Mouse (Mus musculus) neural tube, embryonic 13.5 days (tissue): ENCODE measurements around the gene Arhgap19. TPM values are rescaled to one million over a fixed set of nuclear protein-coding genes. Genes with fewer than 3 reads are reported as not detected.
"Not testable (repeated sequence)": the region's sequence is repeated elsewhere in the genome, so short reads cannot be mapped to it uniquely, and the experiment has no call there.

Source experiments
- ATAC-seq: fragments of 200-750 bp; cut with Nextera tagmentation; 2 replicates; pipeline ENCODE4 v1.8.0; 2017; ENCODE audit warnings: low read depth, mild to moderate bottlenecking, moderate TSS enrichment, moderate library complexity
- H3K27ac ChIP-seq: fragments of 300-500 bp; sonication (generic); replicated peaks from 2 replicates; pipeline ENCODE4 v1.5.1; 2015; ENCODE audit warnings: moderate library complexity, mild to moderate bottlenecking, inconsistent platforms
- H3K27me3 ChIP-seq: fragments of 300-500 bp; sonication (generic); 2 replicates; pipeline ENCODE4 v1.6.1; 2015; ENCODE audit warnings: mild to moderate bottlenecking, inconsistent platforms
- H3K36me3 ChIP-seq: fragments of 300-500 bp; sonication (generic); 2 replicates; pipeline ENCODE4 v1.6.1; 2015; ENCODE audit warnings: mild to moderate bottlenecking, inconsistent platforms
- H3K4me1 ChIP-seq: fragments of 300-500 bp; sonication (generic); replicated peaks from 2 replicates; pipeline ENCODE4 v1.6.1; 2015; ENCODE audit warnings: inconsistent platforms
- H3K4me2 ChIP-seq: fragments of 300-500 bp; sonication (generic); 2 replicates; pipeline ENCODE4 v1.6.1; 2015; ENCODE audit warnings: inconsistent platforms, mild to moderate bottlenecking, moderate library complexity
- H3K4me3 ChIP-seq: fragments of 300-500 bp; sonication (generic); 2 replicates; pipeline ENCODE4 v1.5.1; 2015; ENCODE audit warnings: mild to moderate bottlenecking, inconsistent platforms
- H3K9ac ChIP-seq: fragments of 300-500 bp; sonication (generic); 2 replicates; pipeline ENCODE4 v1.6.1; 2015; ENCODE audit warnings: moderate library complexity, mild to moderate bottlenecking, inconsistent platforms
- H3K9me3 ChIP-seq: fragments of 300-500 bp; sonication (generic); 2 replicates; pipeline ENCODE4 v1.6.1; 2016; ENCODE audit warnings: inconsistent platforms
- WGBS: fragments of 180-500 bp; shearing (Covaris S2); methylation state at CpG from one replicate; pipeline ENCODE4 v1.1.7; 2015; 5-methylcytosine and 5-hydroxymethylcytosine counted together
- polyA plus RNA-seq: library from polyadenylated mRNA; unstranded; fragments of >200 nt; fragmentation: Nextera tagmentation; extraction: Ambion mirVana; gene quantifications from 2 replicates; pipeline ENCODE4 v1.2.1, GENCODE M21; 2015

The Arhgap19 gene
- 6.2 and 7.6 TPM in 2 replicates for polyA plus RNA-seq

DNA sequence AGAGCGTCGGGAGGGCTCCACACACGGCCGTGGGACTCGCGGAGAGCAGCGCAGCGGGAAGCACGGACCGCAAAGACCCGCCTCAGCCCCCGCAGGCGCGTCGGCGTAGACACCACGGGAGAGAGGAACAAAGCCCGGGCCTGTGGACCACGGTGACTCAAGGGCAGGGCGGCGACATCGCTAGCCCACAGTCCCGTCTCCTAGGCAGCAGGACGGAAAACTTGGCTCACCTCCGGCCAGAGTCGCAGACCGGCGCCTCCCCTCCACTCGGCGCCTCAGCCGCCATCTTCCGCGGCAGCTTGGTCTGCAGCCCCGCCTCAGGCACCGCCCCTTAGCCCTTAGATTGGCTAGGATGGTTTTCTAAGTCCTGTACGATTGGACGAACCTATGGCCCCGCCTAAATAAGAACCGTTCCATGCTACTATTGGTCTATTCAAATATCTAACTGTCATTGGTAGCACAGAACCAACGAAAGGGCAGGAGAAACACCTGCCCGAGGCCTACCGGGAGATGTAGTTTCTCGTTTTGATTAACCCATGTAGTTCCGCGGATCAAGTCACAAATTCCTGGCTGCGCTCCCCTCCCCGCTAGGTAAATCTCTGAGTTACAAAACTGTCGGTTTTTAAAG is at the start of gene Arhgap19:
Gene Arhgap19 (minus strand): TSS at position 306 of the 628 bp plus-strand sequence.
- peak within 1 kb of the TSS; percentile 79 for H3K27ac ChIP-seq
- H3K4me3 ChIP-seq = peak within 1 kb of the TSS; percentile 82
- peaks cover 21% of the 10 kb centered on the region for H3K4me1 ChIP-seq
- no peaks in the 10 kb centered on the region for H3K36me3 ChIP-seq
- ATAC-seq = peak; percentile 100
- H3K9me3 ChIP-seq = no peaks in the 10 kb centered on the region
- H3K9ac ChIP-seq = peak within 1 kb of the TSS; percentile 76
- H3K27me3 ChIP-seq = no peaks in the 10 kb centered on the region
- under 1% methylated on average over 48 of the region's 48 CpGs for WGBS
- peak within 1 kb of the TSS; percentile 82 for H3K4me2 ChIP-seq

GRCm38 (mm10) chr19:41850719-41851543 is 49.1 kb upstream of the Arhgap19 start:
- peak overlapping the region; percentile 2; the same call in 1 of the 2 replicates for H3K4me3 ChIP-seq
- no peaks in the 10 kb centered on the region for H3K36me3 ChIP-seq
- no peak for ATAC-seq
- H3K4me1 ChIP-seq = peaks cover 38% of the 10 kb centered on the region
- peak overlapping the region; percentile 93 for H3K27ac ChIP-seq
- H3K4me2 ChIP-seq = peak overlapping the region; percentile 34
- H3K9me3 ChIP-seq = no peaks in the 10 kb centered on the region
- peak overlapping the region; percentile 51 for H3K9ac ChIP-seq
- WGBS = 9% methylated on average over 14 of the region's 14 CpGs
- H3K27me3 ChIP-seq = no peaks in the 10 kb centered on the region

- H3K4me2 ChIP-seq = peak overlapping the region; percentile 34
- peak overlapping the region; percentile 93 for H3K27ac ChIP-seq
- peaks cover 46% of the 10 kb centered on the region for H3K4me1 ChIP-seq
- no peaks in the 10 kb centered on the region for H3K27me3 ChIP-seq
- H3K4me3 ChIP-seq = 0 out of 2 replicates have a peak overlapping the region, but pooled peaks have one; percentile 2
- ATAC-seq = no peak; the same call in 1 of the 2 replicates
- peak overlapping the region; percentile 51; the same call in 1 of the 2 replicates for H3K9ac ChIP-seq
- 9% methylated on average over 6 of the region's 6 CpGs for WGBS
- H3K9me3 ChIP-seq = no peaks in the 10 kb centered on the region
- H3K36me3 ChIP-seq = no peaks in the 10 kb centered on the region
Observed at GRCm38 (mm10) chr19:41850021-41850718, 48.3 kb upstream of the Arhgap19 start.

GRCm38 (mm10) chr19:41847992-41848851 is 46.4 kb upstream of the Arhgap19 start, which contains the start of gene Frat2:
Gene Frat2, minus strand, starts transcription at chr19:41848132.
- WGBS = under 1% methylated on average over 72 of the region's 72 CpGs
- no peaks in the 10 kb centered on the region for H3K36me3 ChIP-seq
- ATAC-seq = peak; percentile 92
- peak within 1 kb of the TSS; percentile 75 for H3K4me3 ChIP-seq
- H3K27ac ChIP-seq = peak within 1 kb of the TSS; percentile 95
- peaks cover 49% of the 10 kb centered on the region for H3K4me1 ChIP-seq
- peak within 1 kb of the TSS; percentile 80 for H3K4me2 ChIP-seq
- no peaks in the 10 kb centered on the region for H3K27me3 ChIP-seq
- H3K9ac ChIP-seq = peak within 1 kb of the TSS; percentile 89
- H3K9me3 ChIP-seq = no peaks in the 10 kb centered on the region

DNA sequence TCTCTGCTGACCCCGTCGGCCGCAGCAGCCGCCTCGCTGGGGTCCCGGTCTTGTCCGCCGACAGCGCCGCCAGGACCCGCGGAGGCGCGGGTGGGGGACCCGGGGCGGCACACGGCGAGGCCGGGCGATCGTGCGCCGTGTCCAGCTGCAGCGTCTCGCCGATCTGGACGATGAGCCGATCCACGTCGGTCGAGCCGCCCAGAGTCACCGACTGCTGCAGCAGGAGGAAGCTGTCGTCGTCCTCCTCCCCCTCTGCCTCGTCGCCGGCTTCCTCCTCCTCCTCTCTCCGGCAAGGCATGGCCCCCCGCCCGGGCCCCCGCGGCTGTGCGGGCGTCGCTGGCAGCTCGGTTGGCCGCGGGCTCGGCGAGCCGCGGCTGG is 45.8 kb upstream of the Arhgap19 start:
- not testable (repeated sequence) for H3K36me3 ChIP-seq, H3K9me3 ChIP-seq, H3K27me3 ChIP-seq
- Histone ChIP-seq H3K9ac (peak overlapping the region; percentile 89), H3K27ac (peak overlapping the region; percentile 95), H3K4me1 (peaks cover 49% of the 10 kb centered on the region), H3K4me2 (peak overlapping the region; percentile 80), H3K4me3 (peak overlapping the region; percentile 75)
- WGBS = 1% methylated on average over 49 of the region's 53 CpGs
- peak; percentile 67 for ATAC-seq

GRCm38 (mm10) chr19:41847091-41847581 is 45.3 kb upstream of the Arhgap19 start:
- peak; percentile 15 for ATAC-seq

DNA sequence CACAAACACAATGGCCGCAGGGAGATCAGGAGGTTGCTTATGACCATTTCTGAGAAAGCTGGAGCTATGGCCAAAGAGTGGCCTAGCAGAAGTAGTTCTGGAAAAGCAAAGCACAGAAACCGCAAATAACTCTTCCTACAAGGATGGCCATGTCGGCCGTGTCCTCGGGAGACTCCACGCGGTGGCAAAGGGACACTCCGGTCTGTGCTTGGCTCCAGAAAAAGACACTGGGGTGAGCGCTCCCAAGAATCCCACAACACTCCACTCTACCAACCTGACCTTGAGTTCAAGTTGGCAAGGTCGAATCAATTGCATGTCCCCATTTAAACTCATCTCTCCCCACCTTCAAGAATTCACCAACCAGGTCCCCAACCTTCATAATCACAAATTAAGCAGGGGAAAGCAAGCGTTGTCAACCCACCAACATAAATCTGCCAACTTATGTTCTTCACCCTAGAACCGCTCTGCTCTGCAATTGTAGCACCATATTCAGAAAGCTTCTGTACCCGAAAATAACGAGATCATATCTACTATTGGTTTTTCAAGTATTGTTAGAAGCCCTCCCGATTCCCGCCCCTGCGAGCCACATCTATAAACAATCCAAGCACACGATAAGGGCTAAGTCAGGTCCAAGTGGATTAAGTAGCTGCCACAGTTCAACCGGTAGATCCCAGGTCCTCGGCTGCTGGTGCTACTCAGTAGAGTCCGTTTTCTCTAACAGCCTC is 44.7 kb upstream of the Arhgap19 start:
- ATAC-seq = no peak
- peaks cover 44% of the 10 kb centered on the region for H3K4me1 ChIP-seq
- H3K27me3 ChIP-seq = no peaks in the 10 kb centered on the region
- H3K9me3 ChIP-seq = no peaks in the 10 kb centered on the region
- peak overlapping the region; percentile 89 for H3K9ac ChIP-seq
- peak overlapping the region; percentile 80 for H3K4me2 ChIP-seq
- H3K27ac ChIP-seq = peak overlapping the region; percentile 95
- peak overlapping the region; percentile 75 for H3K4me3 ChIP-seq
- no peaks in the 10 kb centered on the region for H3K36me3 ChIP-seq
- 12% methylated on average over 21 of the region's 21 CpGs for WGBS

More at GRCm38 (mm10) chr19:41847091-41847581, 45.3 kb upstream of the Arhgap19 start:
- Histone ChIP-seq H3K4me2 (peak overlapping the region; percentile 80), H3K4me3 (peak overlapping the region; percentile 75), H3K27ac (peak overlapping the region; percentile 95), H3K4me1 (peaks cover 49% of the 10 kb centered on the region), H3K9ac (peak overlapping the region; percentile 89), H3K36me3 (no peaks in the 10 kb centered on the region), H3K9me3 (no peaks in the 10 kb centered on the region), H3K27me3 (no peaks in the 10 kb centered on the region)
- WGBS = under 1% methylated on average over 57 of the region's 64 CpGs

- no peak overlapping the region for H3K9ac ChIP-seq
- no peaks in the 10 kb centered on the region for H3K36me3 ChIP-seq
- ATAC-seq = no peak
- H3K4me3 ChIP-seq = no peak overlapping the region
- no peak overlapping the region for H3K27ac ChIP-seq
- 82% methylated on average over 6 of the region's 6 CpGs for WGBS
- H3K4me1 ChIP-seq = peaks cover 22% of the 10 kb centered on the region
- no peak overlapping the region for H3K4me2 ChIP-seq
- H3K9me3 ChIP-seq = no peaks in the 10 kb centered on the region
- no peaks in the 10 kb centered on the region for H3K27me3 ChIP-seq
Observed at GRCm38 (mm10) chr19:41844345-41844744, 42.5 kb upstream of the Arhgap19 start.

- Histone ChIP-seq H3K4me2 (no peak overlapping the region), H3K27ac (no peak overlapping the region), H3K9me3 (no peaks in the 10 kb centered on the region), H3K9ac (no peak overlapping the region), H3K36me3 (no peaks in the 10 kb centered on the region), H3K4me3 (no peak overlapping the region), H3K4me1 (peaks cover 21% of the 10 kb centered on the region), H3K27me3 (no peaks in the 10 kb centered on the region)
- 89% methylated on average over 4 of the region's 4 CpGs for WGBS
- no peak for ATAC-seq
Observed at GRCm38 (mm10) chr19:41842706-41843105, 40.9 kb upstream of the Arhgap19 start.

DNA sequence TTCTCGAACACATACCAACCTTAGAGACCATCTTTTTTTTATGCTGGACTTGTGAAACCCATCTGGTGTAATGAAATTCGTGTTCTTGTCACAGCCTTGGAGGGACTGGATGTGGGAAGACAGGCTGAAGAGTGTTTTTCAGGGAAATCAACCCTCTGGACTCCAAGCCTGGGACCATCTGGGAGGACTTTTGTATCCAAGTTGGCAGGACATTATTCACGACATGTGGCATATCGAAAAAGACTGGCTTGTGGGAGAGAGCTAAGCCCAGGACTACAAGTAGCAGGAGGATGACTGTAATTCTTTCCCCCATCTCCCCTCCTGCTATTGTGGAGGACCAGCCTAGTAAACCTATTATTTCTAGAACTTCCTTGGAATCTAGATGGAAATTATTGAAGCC is 40.3 kb upstream of the Arhgap19 start:
- H3K27ac ChIP-seq = no peak overlapping the region
- no peaks in the 10 kb centered on the region for H3K36me3 ChIP-seq
- H3K27me3 ChIP-seq = no peaks in the 10 kb centered on the region
- H3K4me2 ChIP-seq = no peak overlapping the region
- ATAC-seq = no peak
- no peaks in the 10 kb centered on the region for H3K9me3 ChIP-seq
- no peak overlapping the region for H3K4me3 ChIP-seq
- 86% methylated on average over 4 of the region's 4 CpGs for WGBS
- H3K4me1 ChIP-seq = peaks cover 21% of the 10 kb centered on the region
- H3K9ac ChIP-seq = no peak overlapping the region
